Mouse (Mus musculus) kidney, adult 2 months (tissue): ENCODE results near the gene Prkaca.

Source experiments
- CTCF ChIP-seq: fragments of 200-500 bp; conservative IDR thresholded peaks from 2 replicates; pipeline ENCODE4 v1.5.1; 2011; ENCODE audit warnings: low read depth, mild to moderate bottlenecking, control low read depth, low read length, moderate library complexity, mixed read lengths; ENCODE audit not compliant: insufficient read depth, insufficient read length
- POLR2A ChIP-seq: fragments of 200-500 bp; IDR thresholded peaks from one replicate; pipeline ENCODE4 v1.6.1; 2011; ENCODE audit warnings: low read depth, low read length, control low read depth

DNA sequence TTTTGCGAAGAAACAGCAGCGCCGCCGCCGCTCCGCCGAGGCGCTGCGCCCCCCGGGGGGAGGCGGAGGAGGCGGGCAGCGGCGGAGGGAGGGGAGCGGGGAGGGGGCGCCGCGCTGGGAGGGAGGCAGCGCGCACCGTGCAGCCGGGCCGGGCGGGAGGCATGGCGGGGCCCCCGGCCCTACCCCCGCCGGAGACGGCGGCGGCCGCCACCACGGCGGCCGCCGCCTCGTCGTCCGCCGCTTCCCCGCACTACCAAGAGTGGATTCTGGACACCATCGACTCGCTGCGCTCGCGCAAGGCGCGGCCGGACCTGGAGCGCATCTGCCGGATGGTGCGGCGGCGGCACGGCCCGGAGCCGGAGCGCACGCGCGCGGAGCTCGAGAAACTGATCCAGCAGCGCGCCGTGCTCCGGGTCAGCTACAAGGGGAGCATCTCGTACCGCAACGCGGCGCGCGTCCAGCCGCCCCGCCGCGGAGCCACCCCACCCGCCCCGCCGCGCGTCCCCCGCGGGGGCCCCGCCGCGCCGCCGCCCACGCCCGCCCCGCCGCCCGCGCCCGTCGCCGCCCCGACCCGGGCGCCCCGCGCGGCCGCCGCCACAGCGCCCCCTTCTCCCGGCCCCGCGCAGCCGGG is 24.8 kb downstream of the Prkaca start, which contains the start of gene Samd1:
- TF ChIP-seq CTCF (no peak), POLR2A (no peak)
